Mouse (Mus musculus): Measurements from ENCODE around the gene C1qtnf9.

The C1qtnf9 gene

DNA sequence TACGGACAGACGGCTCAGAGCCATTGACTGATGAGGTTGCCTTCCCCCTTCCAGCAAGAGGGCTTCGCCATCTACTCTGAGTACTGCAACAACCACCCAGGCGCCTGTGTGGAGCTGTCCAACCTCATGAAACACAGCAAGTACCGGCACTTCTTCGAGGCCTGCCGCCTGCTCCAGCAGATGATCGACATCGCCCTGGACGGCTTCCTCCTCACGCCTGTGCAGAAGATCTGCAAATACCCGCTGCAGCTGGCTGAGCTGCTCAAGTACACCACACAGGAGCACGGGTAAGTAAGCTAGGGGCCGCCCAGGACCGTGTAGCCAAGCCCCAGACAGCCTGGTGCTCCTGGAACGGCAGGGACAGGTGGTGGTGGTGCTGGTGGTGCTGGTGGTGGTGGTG lies 16.4 kb upstream of the C1qtnf9 start:
- DNase-seq (ENCODE audit: low read depth, low spot score), result no peak

DNA sequence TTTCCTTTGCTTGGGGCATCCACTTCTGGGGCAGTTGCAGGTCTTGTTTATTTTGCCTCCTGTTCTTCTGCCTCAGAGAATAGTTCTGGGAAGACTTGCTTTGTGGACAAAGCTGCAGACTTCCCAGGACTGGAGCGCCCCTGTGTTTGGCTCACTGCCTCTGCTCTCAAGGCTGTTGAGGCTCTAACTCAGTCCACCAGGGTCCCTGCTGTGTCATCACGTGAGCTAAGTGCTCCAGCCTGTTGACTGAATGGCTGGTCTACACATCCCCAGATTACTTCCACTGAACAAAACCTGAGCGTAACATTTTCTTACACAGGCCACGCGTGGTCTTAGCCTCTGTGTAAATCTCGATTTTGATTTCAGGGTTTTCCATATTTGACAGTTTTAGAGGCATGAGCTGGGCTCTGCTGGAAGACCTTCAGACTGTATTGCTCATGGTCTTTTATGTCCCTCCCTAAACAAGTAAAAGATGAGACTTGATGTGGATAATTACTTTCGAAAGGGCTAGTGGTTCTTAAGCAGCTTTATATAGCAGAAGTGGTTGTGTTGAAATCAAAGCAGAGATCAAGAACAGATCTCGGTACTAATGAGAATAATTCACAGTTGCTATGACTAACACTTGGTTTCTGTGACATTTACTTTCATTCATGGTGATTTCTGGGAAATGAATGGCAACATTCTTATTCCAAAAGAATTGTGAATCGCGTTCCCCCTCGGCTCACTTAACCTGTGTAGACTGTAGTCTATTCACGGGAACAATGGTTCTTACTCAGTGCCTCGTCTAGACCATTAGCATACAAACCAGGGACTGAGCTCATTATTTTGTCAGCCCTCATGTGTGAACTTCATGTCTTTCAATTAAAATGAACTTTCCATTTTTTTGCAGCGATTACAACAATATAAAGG lies 14.8 kb upstream of the C1qtnf9 start:
- no peak for DNase-seq (ENCODE audit: low read depth, low spot score)

DNA sequence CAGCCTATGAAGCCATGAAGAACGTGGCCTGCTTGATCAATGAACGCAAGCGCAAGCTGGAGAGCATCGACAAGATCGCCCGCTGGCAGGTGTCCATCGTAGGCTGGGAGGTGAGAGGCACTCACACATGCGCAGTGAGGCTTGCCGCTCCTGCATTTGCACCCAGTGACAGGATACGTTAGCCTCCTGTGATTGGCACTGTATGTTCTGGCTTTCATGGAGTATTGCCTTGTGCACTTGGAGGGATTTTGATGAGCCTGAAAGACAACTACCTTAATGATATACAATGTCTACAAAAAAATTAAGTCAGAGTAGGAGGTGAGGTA lies 14.2 kb upstream of the C1qtnf9 start:
- DNase-seq (ENCODE audit: low read depth, low spot score), result no peak

- DNase-seq (ENCODE audit: low read depth, low spot score), result no peak
Observed at GRCm38 (mm10) chr14:60754656-60755055, 13.3 kb upstream of the C1qtnf9 start.

DNA sequence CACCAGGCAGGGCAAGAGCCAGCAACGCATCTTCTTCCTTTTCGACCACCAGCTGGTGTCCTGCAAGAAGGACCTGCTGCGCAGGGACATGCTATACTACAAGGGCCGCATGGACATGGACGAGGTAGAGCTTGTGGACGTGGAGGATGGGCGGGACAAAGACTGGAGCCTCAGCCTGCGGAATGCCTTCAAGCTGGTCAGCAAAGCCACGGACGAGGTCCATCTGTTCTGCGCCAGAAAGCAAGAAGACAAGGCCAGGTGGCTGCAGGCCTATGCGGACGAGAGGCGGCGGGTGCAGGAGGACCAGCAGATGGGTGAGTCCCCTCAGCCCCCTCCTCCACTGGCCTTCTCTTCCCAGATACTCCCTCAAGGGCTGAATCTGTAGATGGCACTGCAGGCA lies 11.7 kb upstream of the C1qtnf9 start:
- DNase-seq (ENCODE audit: low read depth, low spot score), result no peak

GRCm38 (mm10) chr14:60757265-60757664 lies 10.7 kb upstream of the C1qtnf9 start:
- DNase-seq (ENCODE audit: low read depth, low spot score), result no peak

- no peak for DNase-seq (ENCODE audit: low read depth, low spot score)
Observed at GRCm38 (mm10) chr14:60757722-60758121, 10.2 kb upstream of the C1qtnf9 start.

DNA sequence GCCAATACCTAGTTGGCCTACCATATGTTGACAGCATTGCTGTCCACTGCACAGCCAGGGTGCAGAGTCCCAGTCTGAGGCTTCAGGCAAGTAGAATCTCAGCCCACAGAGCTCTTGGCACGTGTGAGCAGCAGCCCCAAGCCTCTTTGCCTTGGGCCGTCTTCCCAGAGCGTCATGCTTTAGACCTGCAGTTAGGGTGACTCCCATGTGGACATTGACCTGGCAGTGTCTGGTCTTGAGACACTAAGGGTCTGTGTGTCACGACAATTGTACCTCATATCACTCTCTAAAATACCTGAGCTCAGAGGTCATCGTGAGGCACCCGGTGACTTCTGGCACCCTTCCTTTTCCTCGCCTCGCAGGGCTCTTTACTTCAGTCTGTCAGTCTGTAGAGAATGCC lies 8.8 kb upstream of the C1qtnf9 start:
- no peak for DNase-seq (ENCODE audit: low read depth, low spot score)

DNA sequence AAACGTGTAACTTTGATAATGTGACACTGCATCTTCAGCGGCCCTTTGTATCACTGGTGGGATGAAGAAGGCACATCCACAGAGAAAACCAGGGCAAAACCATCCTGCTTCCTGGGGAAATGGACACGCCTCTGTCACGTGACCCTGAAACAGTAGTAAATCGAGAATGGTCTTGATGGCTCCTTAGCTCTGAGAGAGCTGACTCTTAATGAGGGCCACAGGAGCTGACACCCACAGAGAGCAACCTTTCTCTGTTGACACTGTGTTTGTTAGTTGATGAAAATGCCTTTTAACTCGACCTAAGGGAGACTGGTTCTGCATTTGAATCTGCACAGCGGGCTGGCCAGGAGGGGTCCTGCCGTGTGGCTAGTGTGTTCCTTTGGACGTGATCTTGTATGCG lies 6.1 kb upstream of the C1qtnf9 start:
- no peak for DNase-seq (ENCODE audit: low read depth, low spot score)

GRCm38 (mm10) chr14:60762754-60763153 lies 5.2 kb upstream of the C1qtnf9 start:
- no peak for DNase-seq (ENCODE audit: low read depth, low spot score)

DNA sequence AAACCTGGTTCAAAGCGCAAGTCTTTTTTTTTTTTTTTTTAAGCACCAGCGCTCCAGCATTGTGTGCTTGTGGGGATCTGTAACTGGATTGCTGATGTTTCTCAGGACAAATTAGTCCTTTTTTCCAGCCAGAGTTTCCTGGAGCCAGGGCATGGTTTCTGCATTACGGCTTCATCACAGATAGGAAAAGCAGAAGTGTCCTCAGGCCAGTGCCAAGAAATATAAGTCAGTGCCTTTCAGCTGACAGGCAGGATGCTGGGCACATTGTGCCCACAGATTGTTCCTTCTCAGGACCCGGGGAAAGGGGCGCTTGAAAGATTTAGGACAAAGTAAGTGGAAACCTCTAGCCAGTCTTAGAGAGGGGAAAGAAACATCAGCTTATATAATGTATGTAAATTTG lies 4.2 kb upstream of the C1qtnf9 start:
- DNase-seq (ENCODE audit: low read depth, low spot score), result no peak

DNA sequence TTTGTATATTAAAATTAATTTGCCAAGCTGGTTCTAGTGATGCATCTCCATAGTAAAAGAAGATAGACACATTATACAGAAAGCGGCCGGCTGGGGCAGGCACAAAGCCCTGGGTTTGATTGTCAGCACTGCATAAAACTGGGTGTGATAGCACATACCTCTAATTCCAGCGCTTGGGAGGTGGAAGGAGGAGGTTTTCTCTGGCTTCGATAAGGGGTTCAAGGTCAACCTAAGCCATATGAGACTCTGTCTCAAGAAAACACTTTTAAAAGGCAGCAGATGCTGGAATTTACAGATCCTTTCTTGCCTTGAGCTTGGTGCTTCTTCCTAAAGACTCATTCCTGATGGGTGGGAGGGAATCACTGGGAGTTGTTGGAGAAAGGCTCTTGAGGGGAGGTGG lies 3.4 kb upstream of the C1qtnf9 start:
- DNase-seq (ENCODE audit: low read depth, low spot score), result no peak

DNA sequence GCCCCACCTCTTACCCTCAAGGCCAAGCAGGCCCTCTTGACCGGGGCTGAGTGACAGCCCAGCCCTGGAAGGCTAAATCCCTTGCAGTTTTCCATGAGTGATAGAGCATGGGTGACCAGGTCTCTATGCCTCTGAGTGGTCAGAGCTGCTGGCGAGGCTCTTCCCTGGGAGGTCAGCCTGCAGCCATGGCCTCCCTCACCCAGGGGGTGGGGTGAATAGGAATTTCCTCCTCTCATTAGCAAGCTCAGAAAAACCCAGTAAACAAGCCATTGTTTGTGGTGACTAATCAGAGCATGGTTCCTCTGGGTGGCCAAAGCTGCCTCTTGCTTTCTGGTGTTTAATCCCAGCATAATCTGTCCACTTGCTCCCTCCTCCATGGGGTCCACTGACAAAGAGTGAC lies 2.9 kb upstream of the C1qtnf9 start:
- DNase-seq (ENCODE audit: low read depth, low spot score), result no peak

DNA sequence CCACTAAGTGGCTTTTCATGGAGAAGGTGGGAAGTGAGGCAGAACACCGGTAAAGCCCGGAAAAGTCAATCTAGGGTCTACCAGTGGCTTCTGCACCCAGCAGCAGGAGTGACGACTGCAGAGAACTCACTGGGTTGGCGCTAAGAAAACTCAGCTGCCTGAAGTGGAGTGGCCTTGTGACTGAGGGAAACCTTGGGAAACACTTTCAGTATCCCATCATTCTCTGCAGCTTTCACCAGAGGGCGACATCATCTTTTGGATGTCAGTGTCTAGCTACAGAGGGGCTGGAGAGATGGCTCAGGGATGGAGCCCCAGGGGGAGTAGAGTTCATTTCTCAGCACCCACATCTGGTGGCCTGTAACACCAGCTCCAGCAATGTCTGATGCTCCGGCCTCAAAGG lies 1.4 kb downstream of the C1qtnf9 start:
- no peak for DNase-seq (ENCODE audit: low read depth, low spot score)

DNA sequence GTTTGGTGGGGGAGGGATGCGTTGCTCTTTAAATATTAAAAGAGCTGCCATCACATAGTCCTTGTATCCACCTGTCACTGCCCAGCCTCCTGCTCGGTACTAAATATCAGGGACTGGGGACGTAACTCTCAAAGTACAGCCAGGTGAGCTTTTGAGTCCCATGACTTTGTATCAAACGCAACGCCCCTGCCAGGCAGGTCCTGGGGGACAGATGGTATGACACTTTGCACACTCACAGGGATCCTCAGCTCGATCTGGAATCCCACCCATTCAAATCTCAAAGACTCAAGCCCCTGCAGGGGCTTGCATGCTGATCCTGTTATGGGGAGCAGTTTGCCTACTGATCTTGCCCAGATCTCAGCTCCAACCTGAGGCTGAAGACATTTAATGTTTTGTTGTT lies 2.7 kb downstream of the C1qtnf9 start:
- no peak for DNase-seq (ENCODE audit: low read depth, low spot score)

- peak; percentile 45 for DNase-seq (ENCODE audit: low read depth, low spot score)
Observed at GRCm38 (mm10) chr14:60771057-60771456, 3.1 kb downstream of the C1qtnf9 start.

DNA sequence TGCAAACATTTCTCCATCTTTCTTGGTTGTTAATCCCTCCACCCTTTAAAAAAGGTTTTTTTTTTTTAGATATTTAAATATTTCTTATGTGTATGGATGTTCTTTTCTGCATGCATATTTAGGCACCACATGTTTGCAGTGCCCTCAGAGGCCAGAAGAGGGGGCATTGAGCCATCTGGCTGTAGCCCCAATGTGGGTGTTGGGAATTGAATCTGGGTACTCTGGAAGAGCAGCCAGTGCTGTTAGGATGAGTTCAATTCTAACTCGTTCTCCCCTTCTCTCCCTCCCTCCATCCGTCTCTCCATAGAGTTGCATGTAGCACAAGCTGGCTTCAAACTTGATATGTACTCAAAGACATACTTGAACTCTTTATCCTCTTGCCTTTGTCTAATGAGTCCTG lies 5.5 kb downstream of the C1qtnf9 start:
- DNase-seq (ENCODE audit: low read depth, low spot score), result no peak

DNA sequence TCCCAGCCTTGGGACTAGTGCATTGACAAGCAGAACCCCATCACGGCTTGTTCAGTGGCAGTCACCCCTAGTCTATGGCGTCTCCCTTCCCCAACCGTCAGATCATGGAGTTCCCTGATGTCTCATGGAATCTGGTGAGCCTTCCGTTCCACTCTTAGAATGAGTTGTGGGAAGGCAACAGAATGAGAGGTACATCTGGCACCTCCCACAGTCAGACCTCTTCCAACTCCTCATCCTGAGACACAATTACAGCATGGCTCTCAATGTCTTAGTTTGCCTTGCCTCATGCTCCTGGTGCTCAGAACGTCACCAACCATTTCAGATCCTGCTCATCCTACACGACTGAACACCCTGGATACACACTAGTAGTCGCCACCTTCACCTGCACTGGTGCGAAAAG lies 8.6 kb downstream of the C1qtnf9 start:
- DNase-seq (ENCODE audit: low read depth, low spot score), result no peak

GRCm38 (mm10) chr14:60777485-60777919 lies 9.6 kb downstream of the C1qtnf9 start:
- no peak for DNase-seq (ENCODE audit: low read depth, low spot score)

GRCm38 (mm10) chr14:60779198-60779597 lies 11.3 kb downstream of the C1qtnf9 start:
- no peak for DNase-seq (ENCODE audit: low read depth, low spot score)

DNA sequence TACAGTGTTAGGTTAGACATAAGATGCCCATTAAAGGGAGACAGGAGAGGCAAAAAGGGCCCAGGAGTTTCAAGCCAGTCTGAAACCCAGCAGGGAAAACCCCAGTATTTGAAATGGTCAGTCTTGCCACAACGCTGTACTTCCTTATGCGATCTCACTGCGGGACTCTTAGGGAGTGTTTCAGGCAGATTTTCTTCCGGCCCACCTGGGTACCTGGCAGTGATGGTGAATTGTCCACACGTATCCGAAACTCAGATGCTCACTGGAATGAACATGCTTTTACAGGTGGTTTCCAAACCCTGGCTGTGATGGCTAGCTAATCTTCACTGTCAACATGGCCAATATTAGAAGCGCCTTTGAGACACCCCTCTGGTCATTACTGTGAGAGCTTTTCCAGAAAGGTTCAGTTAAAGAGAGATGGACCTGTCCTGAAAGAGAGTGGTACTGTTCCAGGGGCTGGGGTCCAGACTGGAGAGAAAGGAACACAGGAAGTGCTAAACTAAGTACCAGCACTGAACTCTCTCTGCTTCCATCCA lies 14.3 kb downstream of the C1qtnf9 start:
- DNase-seq (ENCODE audit: low read depth, low spot score), result no peak

GRCm38 (mm10) chr14:60783196-60783595 lies 15.3 kb downstream of the C1qtnf9 start:
- DNase-seq (ENCODE audit: low read depth, low spot score), result no peak
